Mouse (Mus musculus) heart, embryonic 16.5 days (tissue): ENCODE results near the gene Ano6. TPM values are rescaled to one million over a fixed set of nuclear protein-coding genes. Genes with fewer than 3 reads are reported as not detected.

Experiments
- ATAC-seq: fragments of 200-750 bp; cut with Nextera tagmentation; replicated peaks from 2 replicates; pipeline ENCODE4 v1.8.0; 2017; ENCODE audit warnings: moderate number of reproducible peaks; ENCODE audit not compliant: insufficient read depth, low FRiP score; ENCODE audit errors: extremely low read depth
- H3K27ac ChIP-seq: fragments of 300-500 bp; sonication (generic); 2 replicates; pipeline ENCODE4 v1.5.1; 2014; ENCODE audit warnings: mild to moderate bottlenecking, low read length, control low read depth, moderate library complexity
- H3K27me3 ChIP-seq: fragments of 300-500 bp; sonication (generic); 2 replicates; pipeline ENCODE4 v1.6.1; 2014; ENCODE audit warnings: low read length, mixed read lengths; ENCODE audit not compliant: control insufficient read depth, insufficient read depth
- H3K36me3 ChIP-seq: fragments of 300-500 bp; sonication (generic); 2 replicates; pipeline ENCODE4 v1.6.1; 2014; ENCODE audit not compliant: control insufficient read depth, insufficient read depth
- H3K4me1 ChIP-seq: fragments of 300-500 bp; sonication (generic); 2 replicates; pipeline ENCODE4 v1.6.1; 2014; ENCODE audit warnings: low read length, mixed read lengths; ENCODE audit not compliant: control insufficient read depth, insufficient read depth
- H3K4me2 ChIP-seq: fragments of 300-500 bp; sonication (generic); 2 replicates; pipeline ENCODE4 v1.6.1; 2014; ENCODE audit warnings: low read depth, mild to moderate bottlenecking, control low read depth, low read length
- H3K4me3 ChIP-seq: fragments of 300-500 bp; sonication (generic); 2 replicates; pipeline ENCODE4 v1.5.1; 2014; ENCODE audit warnings: mild to moderate bottlenecking, control low read depth, low read length
- H3K9ac ChIP-seq: fragments of 300-500 bp; sonication (generic); 2 replicates; pipeline ENCODE4 v1.6.1; 2014; ENCODE audit warnings: low read length, control low read depth
- H3K9me3 ChIP-seq: fragments of 300-500 bp; sonication (generic); replicated peaks from 2 replicates; pipeline ENCODE4 v1.6.1; 2016; ENCODE audit warnings: low read length; ENCODE audit not compliant: control insufficient read depth
- WGBS: fragments of 180-500 bp; shearing (Covaris S2); extraction: QIAGEN DNeasy Blood & Tissue Kit; methylation state at CpG from one replicate; pipeline ENCODE4 v1.1.7; 2014; 5-methylcytosine and 5-hydroxymethylcytosine counted together
- polyA plus RNA-seq: library from polyadenylated mRNA; unstranded; fragments of >200 nt; fragmentation: Nextera tagmentation; extraction: Ambion mirVana; gene quantifications from 2 replicates; pipeline ENCODE4 v1.2.1, GENCODE M21; 2015

The Ano6 gene
- polyA plus RNA-seq, 1 experiment from 2014 or later, result 34.4 TPM

- Histone ChIP-seq H3K4me2 (no peak overlapping the region), H3K4me1 (peaks cover 5% of the 10 kb centered on the region; the same call in 1 of the 2 replicates), H3K9me3 (no peaks in the 10 kb centered on the region), H3K27me3 (no peaks in the 10 kb centered on the region), H3K36me3 (peaks cover 18% of the 10 kb centered on the region), H3K4me3 (no peak overlapping the region), H3K27ac (no peak overlapping the region), H3K9ac (no peak overlapping the region)
- no peak for ATAC-seq
- WGBS, result 46% methylated on average over 4 of the region's 4 CpGs
Observed at GRCm38 (mm10) chr15:95976156-95976876, 185.7 kb downstream of the Ano6 start.

DNA sequence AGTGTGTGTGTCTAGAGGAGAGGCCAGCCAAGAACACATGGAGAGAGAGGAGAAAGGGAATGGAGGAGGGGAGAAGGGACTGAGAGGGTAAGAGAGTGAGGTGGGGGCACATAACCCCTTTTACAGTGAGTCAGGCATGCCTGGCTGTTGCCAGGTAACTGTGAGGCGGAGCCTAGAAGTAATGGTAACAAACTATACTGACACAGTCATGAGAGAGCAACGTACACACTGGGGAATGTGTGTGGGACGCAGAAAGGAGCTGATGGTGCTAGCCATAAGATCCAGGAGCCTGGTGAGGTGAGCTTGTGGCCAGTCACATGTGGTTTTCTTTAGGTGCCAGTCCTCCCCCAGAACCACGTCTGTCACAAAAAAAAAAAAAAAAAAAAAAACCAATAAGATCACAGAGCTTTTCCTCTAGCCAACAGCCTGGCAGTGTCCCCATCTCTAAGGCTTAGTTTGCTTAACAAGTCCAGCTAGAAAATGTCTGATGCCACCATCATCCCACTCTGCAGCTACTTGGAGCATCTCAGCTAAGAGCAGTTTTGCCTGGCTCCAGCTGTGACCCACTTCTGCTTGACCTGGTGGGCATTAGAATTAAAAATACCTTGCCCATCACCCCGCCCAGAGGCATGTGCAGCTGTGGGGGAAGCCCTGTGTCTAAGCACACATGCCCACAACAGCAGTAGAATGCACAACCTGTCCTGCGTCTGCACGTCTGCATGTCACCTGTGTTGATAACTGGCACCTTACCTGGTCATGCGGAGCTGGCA is 186.7 kb downstream of the Ano6 start:
- no peak overlapping the region for H3K27ac ChIP-seq
- WGBS, result 70% methylated on average over 8 of the region's 8 CpGs
- no peak for ATAC-seq

DNA sequence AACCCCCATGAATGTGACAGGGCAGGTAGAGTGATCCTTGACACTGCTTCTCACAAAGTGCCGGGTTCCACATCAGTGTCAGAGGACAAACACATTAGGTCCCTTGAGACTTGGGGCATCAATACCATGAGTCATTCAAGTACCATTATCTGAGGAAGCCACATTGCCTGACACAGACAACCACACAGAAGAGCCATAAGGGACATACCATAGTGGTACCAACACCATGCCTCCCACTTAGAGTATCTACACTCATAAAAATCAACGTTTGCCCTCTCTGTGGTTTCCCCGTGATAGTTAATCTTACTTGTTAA is 187.3 kb downstream of the Ano6 start:
- peaks cover 8% of the 10 kb centered on the region for H3K36me3 ChIP-seq
- H3K27me3 ChIP-seq, result no peaks in the 10 kb centered on the region
- no peak overlapping the region for H3K27ac ChIP-seq
- no peak for ATAC-seq
- H3K4me3 ChIP-seq, result no peak overlapping the region
- H3K9me3 ChIP-seq, result no peaks in the 10 kb centered on the region
- peaks cover 5% of the 10 kb centered on the region; the same call in 1 of the 2 replicates for H3K4me1 ChIP-seq
- no peak overlapping the region for H3K9ac ChIP-seq
- H3K4me2 ChIP-seq, result no peak overlapping the region
- WGBS, result 79% methylated on average over 3 of the region's 3 CpGs

More for the DNA sequence above, 186.7 kb downstream of the Ano6 start:
- peaks cover 5% of the 10 kb centered on the region; the same call in 1 of the 2 replicates for H3K4me1 ChIP-seq
- peaks cover 13% of the 10 kb centered on the region for H3K36me3 ChIP-seq
- H3K27me3 ChIP-seq, result no peaks in the 10 kb centered on the region
- no peak overlapping the region for H3K4me2 ChIP-seq
- H3K4me3 ChIP-seq, result no peak overlapping the region
- H3K9ac ChIP-seq, result no peak overlapping the region
- no peaks in the 10 kb centered on the region for H3K9me3 ChIP-seq

GRCm38 (mm10) chr15:95980641-95981040 is 190.0 kb downstream of the Ano6 start:
- ATAC-seq, result no peak
- Histone ChIP-seq H3K4me3 (no peak overlapping the region), H3K27me3 (no peaks in the 10 kb centered on the region), H3K4me2 (no peak overlapping the region), H3K9me3 (no peaks in the 10 kb centered on the region), H3K36me3 (no peaks in the 10 kb centered on the region), H3K4me1 (peaks cover 5% of the 10 kb centered on the region; the same call in 1 of the 2 replicates), H3K9ac (no peak overlapping the region), H3K27ac (no peak overlapping the region)
- WGBS, result 68% methylated on average over 5 of the region's 5 CpGs

GRCm38 (mm10) chr15:95987916-95988315 is 197.3 kb downstream of the Ano6 start:
- WGBS, result 90% methylated on average over 3 of the region's 3 CpGs
- Histone ChIP-seq H3K27ac (no peak overlapping the region), H3K9ac (no peak overlapping the region), H3K4me2 (no peak overlapping the region), H3K36me3 (no peaks in the 10 kb centered on the region), H3K27me3 (no peaks in the 10 kb centered on the region), H3K4me3 (no peak overlapping the region), H3K4me1 (no peaks in the 10 kb centered on the region), H3K9me3 (peaks cover 5% of the 10 kb centered on the region)
- no peak for ATAC-seq

- H3K36me3 ChIP-seq, result no peaks in the 10 kb centered on the region
- H3K4me3 ChIP-seq, result no peak overlapping the region
- no peaks in the 10 kb centered on the region for H3K27me3 ChIP-seq
- H3K9me3 ChIP-seq, result peaks cover 5% of the 10 kb centered on the region
- ATAC-seq, result no peak
- H3K9ac ChIP-seq, result no peak overlapping the region
- H3K27ac ChIP-seq, result no peak overlapping the region
- no peaks in the 10 kb centered on the region for H3K4me1 ChIP-seq
- 64% methylated on average over 9 of the region's 9 CpGs for WGBS
- no peak overlapping the region for H3K4me2 ChIP-seq
Observed at GRCm38 (mm10) chr15:95989496-95990124, 199.0 kb downstream of the Ano6 start.

GRCm38 (mm10) chr15:96002958-96003601 is 212.4 kb downstream of the Ano6 start:
- H3K36me3 ChIP-seq, result no peaks in the 10 kb centered on the region
- no peaks in the 10 kb centered on the region for H3K9me3 ChIP-seq
- H3K27ac ChIP-seq, result no peak overlapping the region
- H3K4me1 ChIP-seq, result no peaks in the 10 kb centered on the region
- no peaks in the 10 kb centered on the region for H3K27me3 ChIP-seq
- 41% methylated on average over 6 of the region's 6 CpGs for WGBS
- H3K9ac ChIP-seq, result no peak overlapping the region
- H3K4me3 ChIP-seq, result no peak overlapping the region
- ATAC-seq, result no peak
- H3K4me2 ChIP-seq, result no peak overlapping the region

DNA sequence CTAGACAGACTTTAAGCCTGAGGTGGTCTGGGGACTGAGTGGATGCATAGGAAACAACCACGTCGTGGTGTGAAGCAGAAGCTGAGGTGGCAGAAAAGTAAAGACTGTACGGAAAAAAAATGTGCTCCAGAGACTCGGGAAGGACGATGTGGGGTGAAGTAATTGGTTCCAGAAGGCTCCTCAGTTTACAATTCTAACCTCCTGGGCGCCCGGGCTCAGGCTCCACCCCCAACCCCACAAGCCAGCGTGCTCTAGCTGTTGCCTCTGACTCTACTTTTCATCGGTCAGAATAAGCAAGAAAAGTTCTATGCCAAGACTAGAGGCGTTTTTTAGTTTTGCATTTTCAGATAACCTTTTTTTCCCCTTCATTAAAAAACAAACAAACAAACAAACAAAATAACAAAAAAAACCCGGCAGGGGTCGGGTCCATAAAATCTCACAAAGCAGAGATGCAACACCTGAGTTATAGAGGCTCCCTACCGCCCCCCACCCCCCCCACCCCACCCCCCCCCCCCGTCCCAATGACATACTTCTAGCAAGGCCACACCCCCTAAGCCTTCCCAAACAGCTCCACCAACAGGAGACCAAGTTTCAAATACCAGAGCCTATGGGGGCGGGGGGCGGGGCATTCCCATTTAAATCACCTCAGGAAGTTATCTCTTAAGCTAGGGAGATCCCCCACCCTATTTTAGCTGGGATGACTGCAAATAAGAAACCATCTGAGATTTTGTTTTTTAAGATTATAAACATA is 221.2 kb downstream of the Ano6 start:
- Histone ChIP-seq H3K4me3 (no peak overlapping the region), H3K36me3 (no peaks in the 10 kb centered on the region), H3K9ac (no peak overlapping the region), H3K27ac (no peak overlapping the region), H3K4me1 (no peaks in the 10 kb centered on the region), H3K9me3 (peaks cover 5% of the 10 kb centered on the region; the same call in 1 of the 2 replicates), H3K4me2 (no peak overlapping the region), H3K27me3 (no peaks in the 10 kb centered on the region)
- ATAC-seq, result no peak
- WGBS, result 81% methylated on average over 16 of the region's 16 CpGs
